Mouse (Mus musculus) MEL (cell line): ENCODE data around the gene Zbtb18. TPM values are rescaled to one million over a fixed set of nuclear protein-coding genes. Genes with fewer than 3 reads are reported as not detected.

Experiments used
- DNase-seq: peaks from one replicate; pipeline ENCODE4 v3.0.0; 2011; ENCODE audit warnings: low read depth, low spot score
- H3K27ac ChIP-seq: 2 replicates; pipeline ENCODE4 v1.5.1; 2012; ENCODE audit warnings: low read depth, mild to moderate bottlenecking, control low read depth, low read length, moderate library complexity; ENCODE audit not compliant: control insufficient read depth
- H3K27me3 ChIP-seq, 2 experiments: fragments of 150-350 bp in 1 of 2; sonication (generic) in 1 of 2; 2 replicates each; pipeline ENCODE4 v1.6.1; 2012; ENCODE audit warnings: low read length in 2 of 2, mild to moderate bottlenecking in 2 of 2, improper control_type of control experiment in 1 of 2, moderate library complexity in 1 of 2; ENCODE audit not compliant: insufficient read depth in 2 of 2, control insufficient read depth in 1 of 2
- H3K36me3 ChIP-seq, 2 experiments: 2 replicates each; pipeline ENCODE4 v1.6.1; 2012 to 2014; ENCODE audit warnings: low read length in 2 of 2, improper control_type of control experiment in 1 of 2, inconsistent platforms in 1 of 2, mild to moderate bottlenecking in 1 of 2; ENCODE audit not compliant: insufficient read depth in 2 of 2, control insufficient read depth in 1 of 2
- H3K4me1 ChIP-seq, 2 experiments: fragments of 150-350 bp in 1 of 2; sonication (generic) in 1 of 2; 2 replicates each; pipeline ENCODE4 v1.6.1; 2012; ENCODE audit warnings: low read length in 2 of 2, improper control_type of control experiment in 1 of 2, mild to moderate bottlenecking in 1 of 2; ENCODE audit not compliant: insufficient read depth in 2 of 2, control insufficient read depth in 1 of 2
- H3K4me3 ChIP-seq, 2 experiments: fragments of 150-350 bp in 1 of 2; sonication (generic) in 1 of 2; 2 replicates each; pipeline ENCODE4 v1.5.1; 2012; ENCODE audit warnings: low read depth in 2 of 2, low read length in 2 of 2, mild to moderate bottlenecking in 2 of 2, moderate library complexity in 2 of 2, control low read depth in 1 of 2, improper control_type of control experiment in 1 of 2; ENCODE audit not compliant: control insufficient read depth in 1 of 2, insufficient read depth in 1 of 2
- H3K79me2 ChIP-seq: 2 replicates; pipeline ENCODE4 v1.6.1; 2012; ENCODE audit warnings: mild to moderate bottlenecking, low read length, moderate library complexity; ENCODE audit not compliant: control insufficient read depth, poor library complexity, insufficient read depth
- H3K9ac ChIP-seq: 2 replicates; pipeline ENCODE4 v1.6.1; 2012; ENCODE audit warnings: low read depth, mild to moderate bottlenecking, control low read depth, low read length, moderate library complexity; ENCODE audit not compliant: control insufficient read depth, poor library complexity, severe bottlenecking
- H3K9me3 ChIP-seq: fragments of 150-350 bp; sonication (generic); replicated peaks from 2 replicates; pipeline ENCODE4 v1.6.1; 2012; ENCODE audit warnings: mild to moderate bottlenecking, low read length, improper control_type of control experiment, moderate library complexity; ENCODE audit not compliant: insufficient read depth
- E2F4 ChIP-seq: IDR thresholded peaks from 2 replicates; pipeline ENCODE4 v1.6.1; 2011; ENCODE audit warnings: low read depth, low read length, improper control_type of control experiment, borderline replicate concordance
- EP300 ChIP-seq, 2 experiments: IDR thresholded peaks; 2 replicates each; pipeline ENCODE4 v1.6.1; 2011; ENCODE audit warnings: improper control_type of control experiment in 2 of 2, low read length in 2 of 2, low read depth in 1 of 2, mild to moderate bottlenecking in 1 of 2
- MAFK ChIP-seq: IDR thresholded peaks from 2 replicates; pipeline ENCODE4 v1.6.1; 2011; ENCODE audit warnings: low read depth, mild to moderate bottlenecking, low read length, improper control_type of control experiment, borderline replicate concordance
- MAX ChIP-seq: IDR thresholded peaks from 2 replicates; pipeline ENCODE4 v1.6.1; 2011; ENCODE audit warnings: low read length, improper control_type of control experiment
- MXI1 ChIP-seq: IDR thresholded peaks from 2 replicates; pipeline ENCODE4 v1.6.1; 2011; ENCODE audit warnings: mild to moderate bottlenecking, low read depth, low read length, improper control_type of control experiment
- MYB ChIP-seq: IDR thresholded peaks from 2 replicates; pipeline ENCODE4 v1.6.1; 2011; ENCODE audit warnings: mild to moderate bottlenecking, low read depth, low read length, improper control_type of control experiment
- MYC ChIP-seq: IDR thresholded peaks from 2 replicates; pipeline ENCODE4 v1.6.1; 2011; ENCODE audit warnings: low read depth, mild to moderate bottlenecking, low read length, improper control_type of control experiment, moderate library complexity
- NELFE ChIP-seq: IDR thresholded peaks from 2 replicates; pipeline ENCODE4 v1.6.1; 2011; ENCODE audit warnings: low read depth, low read length, improper control_type of control experiment
- NRF1 ChIP-seq: IDR thresholded peaks from 2 replicates; pipeline ENCODE4 v1.6.1; 2014; ENCODE audit warnings: low read depth, mild to moderate bottlenecking, inconsistent platforms, low read length, improper control_type of control experiment, moderate library complexity; ENCODE audit not compliant: poor library complexity, insufficient read depth, severe bottlenecking
- POLR2AphosphoS5 ChIP-seq: IDR thresholded peaks from 2 replicates; pipeline ENCODE4 v1.6.1; 2012; ENCODE audit warnings: low read depth, borderline replicate concordance, mild to moderate bottlenecking, inconsistent platforms, low read length, moderate library complexity, mixed read lengths
- SIN3A ChIP-seq: IDR thresholded peaks from 2 replicates; pipeline ENCODE4 v1.6.1; 2012; ENCODE audit warnings: low read length, improper control_type of control experiment, inconsistent platforms
- SMC3 ChIP-seq: IDR thresholded peaks from 2 replicates; pipeline ENCODE4 v1.6.1; 2011; ENCODE audit warnings: low read depth, low read length, improper control_type of control experiment
- TCF12 ChIP-seq: IDR thresholded peaks from 2 replicates; pipeline ENCODE4 v1.6.1; 2014; ENCODE audit warnings: low read depth, mild to moderate bottlenecking, inconsistent platforms, low read length, improper control_type of control experiment, moderate library complexity
- UBTF ChIP-seq: IDR thresholded peaks from 2 replicates; pipeline ENCODE4 v1.6.1; 2012; ENCODE audit warnings: low read depth, mild to moderate bottlenecking, inconsistent platforms, low read length, improper control_type of control experiment, moderate library complexity, borderline replicate concordance; ENCODE audit not compliant: insufficient read depth
- USF1 ChIP-seq: IDR thresholded peaks from 2 replicates; pipeline ENCODE4 v1.6.1; 2014; ENCODE audit warnings: low read depth, mild to moderate bottlenecking, inconsistent platforms, low read length, improper control_type of control experiment, moderate library complexity
- ZC3H11A ChIP-seq: IDR thresholded peaks from 2 replicates; pipeline ENCODE4 v1.6.1; 2012; ENCODE audit warnings: low read depth, mild to moderate bottlenecking, inconsistent platforms, low read length, improper control_type of control experiment
- ZKSCAN1 ChIP-seq: IDR thresholded peaks from 2 replicates; pipeline ENCODE4 v1.6.1; 2012; ENCODE audit warnings: low read depth, mild to moderate bottlenecking, inconsistent platforms, low read length, improper control_type of control experiment, moderate library complexity
- ZNF384 ChIP-seq: IDR thresholded peaks from 2 replicates; pipeline ENCODE4 v1.6.1; 2012; ENCODE audit warnings: low read depth, mild to moderate bottlenecking, inconsistent platforms, low read length, improper control_type of control experiment
- polyA plus RNA-seq, 2 experiments: library from polyadenylated mRNA; stranded (reverse) in 1 of 2; unstranded in 1 of 2; fragments of >175 nt in 1 of 2; fragments of >200 nt in 1 of 2; gene quantifications; 2 replicates each; pipeline versions ENCODE4 v1.2.1 to v1.2.4; 2012; ENCODE audit warnings: low replicate concordance in 2 of 2, low read depth in 1 of 2; ENCODE audit not compliant: insufficient read length in 2 of 2, insufficient read depth in 1 of 2, missing spikeins in 1 of 2
- total RNA-seq: library from RNA; depleted of rRNA; stranded (reverse); fragments of 300-350 nt; gene quantifications from 2 replicates; pipeline ENCODE4 v1.2.3, GENCODE M21; 2012

The Zbtb18 gene
- total and polyA plus RNA-seq, 3 experiments, result 15.6 to 23.8 TPM; not detected in 1

DNA sequence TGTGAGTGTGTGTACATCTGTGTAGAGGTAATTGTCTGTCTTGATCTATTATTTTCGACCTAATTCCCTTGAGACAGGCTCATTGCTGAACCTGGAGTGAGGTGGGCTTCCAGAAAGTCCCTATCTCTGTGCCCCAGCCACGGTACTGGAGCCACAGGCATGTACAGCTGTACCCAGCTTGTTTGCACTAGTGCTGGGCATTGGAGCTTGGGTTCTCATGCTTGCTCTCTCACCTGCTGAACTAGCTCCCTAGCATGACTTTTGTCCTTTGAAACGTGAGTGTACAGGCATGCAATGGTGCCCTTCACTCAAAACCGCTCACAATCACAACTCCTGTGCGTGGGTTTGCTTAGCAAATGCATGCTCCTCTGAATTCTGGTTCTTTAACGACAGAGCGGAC, 42.1 kb downstream of the Zbtb18 start (continued):
- TF ChIP-seq UBTF (no peak), TCF12 (no peak), EP300 (IDR thresholded peaks at IDR 0.05; ENCODE audit: low read depth in 1 of 2, low read length in 2 of 2) (no peak)
- TF ChIP-seq, all 39 proteins: peak for 0

DNA sequence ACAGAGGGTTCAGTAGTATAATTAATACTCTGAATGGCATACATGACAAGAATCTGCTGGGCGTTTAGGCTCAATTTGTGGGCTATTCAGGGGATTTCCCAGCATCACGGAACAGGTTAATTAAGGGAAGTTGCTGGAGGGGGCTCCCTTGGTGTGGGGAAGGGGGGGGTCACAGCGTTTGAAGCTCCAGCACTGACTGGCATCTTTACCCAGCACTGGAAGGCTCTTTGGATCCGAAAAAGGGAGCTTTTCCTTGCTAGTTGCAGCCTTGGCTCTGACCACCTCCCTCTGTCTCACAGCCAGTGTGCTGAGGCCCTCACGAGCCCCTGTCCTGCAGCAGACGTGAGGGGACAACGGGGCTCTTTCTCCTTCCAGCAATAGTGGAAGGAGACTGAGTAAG, 42.5 kb downstream of the Zbtb18 start:
- H3K4me1 ChIP-seq, result peaks cover 0 to 5% of the 10 kb centered on the region in 2 experiments; a peak in 2 of 4 replicates
- H3K27me3 ChIP-seq, result peaks cover 2 to 10% of the 10 kb centered on the region in 2 experiments; a peak in 2 of 4 replicates
- TF ChIP-seq MAFK (no peak), NRF1 (no peak), EP300 (IDR thresholded peaks at IDR 0.05; ENCODE audit: low read depth in 1 of 2, low read length in 2 of 2) (no peak), SMC3 (no peak), MXI1 (no peak), POLR2AphosphoS5 (no peak), ZC3H11A (no peak), TCF12 (no peak), MYB (no peak)
- H3K79me2 ChIP-seq, result no peaks in the 10 kb centered on the region
- DNase-seq, result no peak
- no peak overlapping the region for H3K27ac ChIP-seq
- no peaks in the 10 kb centered on the region for H3K9me3 ChIP-seq
- no peak overlapping the region for H3K9ac ChIP-seq
- no peaks in the 10 kb centered on the region for H3K36me3 ChIP-seq
- H3K4me3 ChIP-seq, result no peak overlapping the region

DNA sequence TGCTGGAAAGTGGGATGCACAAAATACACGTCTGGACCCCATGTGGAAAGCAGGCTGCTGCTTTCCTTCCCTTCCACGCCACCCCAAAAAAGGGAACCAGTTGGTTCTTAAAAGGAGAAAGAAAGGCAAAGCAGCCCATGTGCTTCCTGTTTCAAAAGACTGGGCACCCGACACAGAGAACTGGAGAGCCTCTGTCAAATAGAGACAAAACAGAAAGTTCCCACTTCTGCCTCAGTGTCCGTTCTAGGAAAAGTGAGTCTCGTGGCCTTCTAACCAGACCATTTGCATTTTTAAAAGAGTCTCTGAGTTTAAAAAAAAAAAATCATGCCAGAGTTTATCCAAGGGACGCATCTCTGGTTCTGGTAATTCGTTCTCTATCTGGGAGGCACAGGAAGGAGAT, 47.7 kb downstream of the Zbtb18 start:
- Histone ChIP-seq H3K9ac (no peak overlapping the region), H3K27ac (no peak overlapping the region), H3K79me2 (no peaks in the 10 kb centered on the region), H3K4me3 (peak overlapping the region; percentile 8 to 52; a peak in 2 of 4 replicates), H3K27me3 (peaks cover 2 to 8% of the 10 kb centered on the region in 2 experiments; a peak in 2 of 4 replicates), H3K36me3 (no peaks in the 10 kb centered on the region), H3K9me3 (no peaks in the 10 kb centered on the region), H3K4me1 (peaks cover 0 to 7% of the 10 kb centered on the region in 2 experiments; a peak in 1 of 4 replicates)
- TF ChIP-seq EP300 (IDR thresholded peaks at IDR 0.05; ENCODE audit: low read depth in 1 of 2, low read length in 2 of 2), result 0 out of 4 replicates have a peak, but pooled peaks of 1 of the 2 experiments have one; percentile 19
- TF ChIP-seq MYC, result peak; percentile 80; the same call in 1 of the 2 replicates
- TF ChIP-seq MXI1, result peak; percentile 65
- TF ChIP-seq NELFE, result no peak
- TF ChIP-seq USF1, result no peak
- 0 out of 2 replicates have a peak, but pooled peaks have one; percentile 28 for TF ChIP-seq SIN3A
- no peak for TF ChIP-seq ZC3H11A
- peak; percentile 63 for TF ChIP-seq MAX
- TF ChIP-seq UBTF, result no peak
- TF ChIP-seq ZNF384, result peak; percentile 25; the same call in 1 of the 2 replicates
- TF ChIP-seq E2F4, result no peak
- TF ChIP-seq MYB, result no peak
- TF ChIP-seq ZKSCAN1, result no peak
- peak; percentile 65 for DNase-seq
